Mouse (Mus musculus) right cerebral cortex, postnatal 36 days (tissue): Measurements from ENCODE around the gene Zscan12.
"Not testable (repeated sequence)": the region's sequence is repeated elsewhere in the genome, so short reads cannot be mapped to it uniquely, and the experiment has no call there.

Source experiments
- DNase-seq, 2 experiments: peaks; one replicate each; pipeline ENCODE4 v3.0.0; 2022; ENCODE audit warnings: low spot score in 2 of 2, mixed read lengths in 1 of 2

Zscan12 gene

DNA sequence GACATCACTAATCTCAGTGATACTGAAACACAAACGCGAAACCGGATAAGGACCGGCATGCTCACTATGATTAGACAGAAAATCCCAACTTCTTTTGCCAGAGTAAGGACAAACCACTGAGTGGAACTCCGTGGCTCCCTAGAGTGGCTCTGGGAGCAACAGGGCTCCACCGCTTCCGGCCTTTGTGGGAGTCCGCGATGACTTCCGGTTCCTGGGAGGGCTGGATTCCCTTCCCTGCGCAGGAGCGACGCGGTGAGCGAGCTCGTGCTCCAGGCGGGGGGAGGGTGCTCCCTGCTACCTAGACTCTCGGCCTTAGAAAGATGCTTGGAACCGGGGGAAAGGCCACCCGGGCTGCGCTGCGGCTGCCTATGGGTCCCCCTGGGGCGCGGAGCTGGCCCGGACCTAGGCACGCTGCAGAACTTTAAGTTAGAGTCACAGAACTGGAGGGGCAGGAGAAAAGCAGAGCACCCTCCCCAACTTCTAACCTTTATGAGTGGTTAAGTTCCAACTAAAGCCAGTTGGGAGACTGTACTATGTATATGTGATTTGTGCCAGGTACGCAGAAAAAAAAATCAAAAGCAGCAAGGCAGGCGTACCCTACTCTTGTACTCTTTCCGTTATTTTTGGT is at the start of gene Zscan12:
Gene Zscan12 (plus strand): TSS at position 200 of the 628 bp plus-strand sequence.
- peak; percentile 84 to 92 for DNase-seq

DNA sequence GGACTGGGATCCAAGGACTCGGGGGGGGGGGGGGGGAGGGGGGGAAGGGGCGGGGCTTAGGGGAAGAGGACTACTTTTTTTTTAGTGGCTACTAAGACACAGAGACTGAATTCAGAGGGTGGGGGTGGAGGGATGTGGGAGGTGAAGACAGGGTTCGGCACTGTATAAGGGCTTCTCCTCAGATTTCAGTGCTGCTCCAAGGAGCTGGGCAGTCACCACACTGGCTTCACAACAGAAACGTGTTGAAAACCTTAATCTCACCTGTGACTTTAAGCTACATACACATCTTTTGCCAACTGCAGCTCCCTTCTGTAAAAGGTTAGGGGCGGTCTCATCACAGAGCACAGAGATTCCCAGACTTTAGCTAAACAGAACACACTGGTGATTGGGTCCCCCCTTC is 49.8 kb upstream of the Zscan12 start:
- DNase-seq = no peak

DNA sequence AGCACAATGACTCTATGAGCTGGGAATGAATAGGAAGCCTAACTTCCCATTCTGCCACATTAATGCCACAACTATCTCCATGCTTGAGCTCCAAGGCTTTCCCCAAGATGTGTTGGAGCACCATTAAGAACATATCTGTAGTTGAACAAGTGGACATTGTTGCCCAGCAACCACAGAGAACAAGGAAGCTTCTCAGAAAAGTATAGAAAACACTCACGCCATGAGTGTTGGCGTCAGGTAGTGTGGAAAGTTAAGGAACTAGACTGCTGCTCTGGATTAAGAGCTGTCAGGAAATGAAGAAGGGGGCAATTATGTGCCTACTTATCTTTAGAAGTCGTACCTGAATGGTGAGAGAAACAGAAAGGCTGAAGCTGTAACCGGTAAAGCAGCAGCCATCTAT is 48.7 kb upstream of the Zscan12 start:
- DNase-seq = no peak

DNA sequence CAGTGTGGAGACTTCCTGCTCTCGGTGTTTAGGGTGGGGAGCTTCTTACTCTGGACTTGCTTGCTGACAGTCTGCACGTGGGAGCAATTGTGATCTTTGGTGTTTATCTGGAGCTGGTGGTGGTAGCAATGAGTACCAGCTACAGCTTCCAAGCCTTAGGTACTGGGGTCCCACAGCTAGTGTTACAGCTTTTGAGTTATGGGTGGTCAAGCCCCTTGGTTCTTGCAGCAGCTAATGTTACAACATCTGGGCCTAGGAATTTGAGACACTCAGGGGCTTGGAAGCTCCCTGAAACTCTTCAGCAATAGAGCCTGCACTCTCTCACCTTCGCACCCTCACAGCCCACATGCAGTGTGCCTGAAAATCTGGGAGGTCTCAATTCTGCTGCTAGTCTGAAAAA is 42.4 kb upstream of the Zscan12 start:
- no peak for DNase-seq

DNA sequence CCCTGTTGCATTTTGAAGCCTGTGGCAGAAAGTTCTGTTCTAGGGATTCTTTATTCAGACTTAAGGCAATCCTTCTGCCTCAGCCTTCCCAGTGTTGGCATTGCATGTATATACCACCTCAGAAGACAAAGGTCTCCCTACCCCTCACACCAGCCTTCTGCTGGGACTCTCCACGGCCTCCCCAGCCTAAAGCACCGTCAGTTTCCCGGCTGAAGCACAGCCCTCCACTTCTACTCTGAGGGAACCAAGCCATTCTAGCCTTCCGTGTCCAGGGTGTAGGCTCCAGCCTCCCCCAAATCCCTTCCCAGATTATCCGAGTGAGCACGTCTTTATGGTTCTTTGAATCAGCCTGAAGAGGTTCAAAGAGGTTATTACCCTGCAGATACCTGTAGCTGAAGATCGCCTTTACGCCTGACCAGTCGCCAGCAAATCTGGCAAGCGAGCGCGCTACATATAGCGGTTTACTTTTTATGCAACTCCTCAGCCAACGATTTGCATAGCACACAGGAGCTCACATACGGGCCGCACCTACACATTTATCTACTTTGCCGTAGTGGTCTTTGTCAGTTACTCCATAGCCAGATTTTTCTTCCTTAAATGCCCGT is 40.6 kb upstream of the Zscan12 start:
- peak; percentile 8 to 12 for DNase-seq

DNA sequence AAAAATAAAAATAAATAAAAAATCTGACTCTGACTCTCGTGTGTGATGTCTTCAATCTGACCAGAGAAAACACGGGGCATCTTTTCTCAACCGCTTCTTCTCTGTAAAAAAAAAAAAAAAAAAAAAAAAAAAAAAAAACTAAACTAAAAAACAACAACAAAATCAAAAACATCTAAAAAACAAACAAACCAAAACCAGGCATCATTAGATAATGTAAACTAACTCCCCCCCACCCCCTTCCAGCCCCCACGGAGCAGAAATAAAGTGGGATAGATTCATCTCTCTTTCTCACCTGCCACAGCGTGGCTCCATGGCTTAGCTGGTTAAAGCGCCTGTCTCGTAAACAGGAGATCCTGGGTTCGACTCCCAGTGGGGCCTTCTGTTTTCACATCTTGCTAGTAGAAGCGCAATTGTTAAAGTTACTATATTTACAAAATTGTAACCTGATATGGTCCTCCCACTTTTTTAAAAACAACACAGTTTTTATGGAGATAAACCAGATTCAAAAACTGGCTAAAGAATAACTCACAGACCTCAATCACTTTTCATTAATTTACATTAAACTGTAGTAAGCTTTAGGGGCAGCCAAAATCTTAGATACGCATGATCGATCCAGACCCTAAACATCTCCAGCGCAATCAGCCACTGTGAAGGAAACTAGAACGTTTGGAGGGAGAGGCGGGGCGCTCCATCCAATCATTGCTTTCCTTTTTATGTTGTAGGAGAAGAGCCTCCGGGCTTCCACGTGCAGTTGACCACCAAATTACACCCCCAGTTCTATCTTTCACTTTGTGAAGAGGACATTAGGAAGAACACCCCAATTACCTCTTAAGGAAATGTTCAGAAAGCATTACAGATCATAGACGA is 39.9 kb upstream of the Zscan12 start:
- peak; percentile 36 to 45 for DNase-seq

DNA sequence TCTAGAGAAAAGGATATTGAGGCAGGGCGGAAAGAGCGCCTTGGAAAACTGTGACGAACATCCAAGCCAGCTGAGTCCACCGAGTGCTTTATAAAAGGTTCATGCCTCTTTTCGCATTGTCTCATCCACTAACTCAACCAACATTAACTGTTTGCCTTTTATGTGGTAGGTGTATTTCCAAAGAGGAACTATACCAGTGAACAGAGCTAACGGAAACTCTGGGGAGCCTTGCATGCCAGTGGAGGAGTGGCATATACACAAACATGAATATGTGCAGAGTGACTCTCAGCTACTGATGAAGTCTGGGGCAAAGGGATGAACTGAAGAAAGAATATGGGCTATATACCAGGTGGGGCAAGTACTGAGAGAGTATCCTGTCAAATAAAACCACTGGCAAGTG is 39.2 kb upstream of the Zscan12 start:
- no peak for DNase-seq

DNA sequence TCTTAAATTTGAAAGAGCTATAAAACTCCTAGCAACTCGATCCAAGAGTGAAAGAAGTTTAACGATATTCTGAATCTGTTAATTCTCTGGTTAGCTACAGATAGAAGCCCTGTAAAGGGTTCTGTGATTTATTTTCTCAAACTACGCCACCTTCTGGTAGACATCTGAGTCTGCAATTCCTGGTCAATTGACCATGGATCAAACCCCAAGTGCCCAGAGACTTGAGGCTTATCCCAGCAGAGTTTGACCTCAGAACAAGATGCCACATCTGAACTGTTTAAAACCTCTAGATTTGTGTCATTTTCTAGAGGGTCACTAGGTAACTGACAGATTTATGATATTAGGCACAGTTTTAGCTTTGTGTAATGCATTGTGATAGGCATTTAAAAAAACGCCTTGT is 36.4 kb upstream of the Zscan12 start:
- no peak for DNase-seq

DNA sequence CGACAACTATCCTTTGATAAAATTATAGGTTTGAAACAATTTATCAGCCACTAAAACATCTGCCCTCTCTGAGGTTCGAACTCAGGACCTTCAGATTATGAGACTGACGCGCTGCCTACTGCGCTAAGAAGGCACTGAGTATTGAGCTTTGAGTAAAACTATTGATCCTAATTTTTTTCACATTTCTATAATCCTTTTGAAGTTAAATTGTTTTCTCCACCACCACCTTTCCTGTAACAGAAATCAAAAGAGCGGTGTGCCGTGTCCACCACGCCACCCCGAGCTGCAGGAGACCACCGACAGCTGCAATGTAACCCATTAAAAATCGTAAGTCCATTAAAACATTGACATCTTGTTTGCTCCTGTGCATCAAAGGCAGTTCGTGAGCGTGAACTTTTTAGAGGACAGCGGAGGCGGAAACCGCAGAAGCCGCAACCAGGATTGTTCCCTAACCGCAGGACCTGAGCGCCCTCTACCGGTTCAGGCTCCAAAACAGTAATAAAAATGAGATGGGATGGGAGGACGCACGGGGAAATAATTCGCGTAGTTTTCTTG is 35.9 kb upstream of the Zscan12 start:
- DNase-seq = peak; percentile 49 to 59

DNA sequence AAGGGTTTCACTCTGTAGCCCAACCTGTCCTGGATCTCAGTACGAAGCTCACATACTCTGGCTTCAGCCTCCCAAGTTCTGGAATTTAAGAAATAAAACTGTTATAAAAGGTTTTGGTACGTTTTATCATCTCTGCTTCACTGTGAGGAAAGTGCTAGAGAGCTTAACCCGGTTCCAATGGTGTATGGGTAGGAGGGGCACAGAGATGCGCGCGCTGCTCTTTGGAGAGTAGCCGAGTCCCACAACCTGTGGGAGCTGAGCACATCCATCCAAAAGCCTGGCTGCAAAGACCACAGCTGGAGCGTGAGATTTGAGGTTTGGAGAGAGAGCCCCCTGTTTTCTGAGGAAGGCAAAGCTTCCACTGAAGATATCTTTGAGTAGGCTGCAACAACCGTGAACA is 35.2 kb upstream of the Zscan12 start:
- DNase-seq = no peak

DNA sequence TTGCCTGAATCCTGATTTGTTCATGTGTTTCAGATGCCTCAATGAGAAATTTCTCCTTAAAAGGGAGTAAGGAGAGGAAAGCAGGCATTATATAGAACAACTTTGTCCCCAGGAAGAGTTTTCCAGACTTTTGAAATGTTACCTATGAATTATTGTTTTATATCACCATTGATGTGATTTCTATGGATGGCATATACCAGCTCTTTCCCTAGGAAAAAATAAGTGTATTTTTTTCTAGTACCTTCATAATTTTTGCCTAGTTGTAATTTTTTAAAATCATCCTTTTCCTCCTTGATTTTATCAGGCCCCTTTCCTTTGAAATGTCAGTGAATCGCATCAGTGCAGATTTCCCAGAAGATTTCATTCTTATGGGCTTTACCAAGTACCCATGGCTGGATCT is 16.0 kb upstream of the Zscan12 start, which contains the start of gene Olfr1367:
Gene Olfr1367 (plus strand): TSS at position 301 of the 400 bp plus-strand sequence.
- DNase-seq = no peak

DNA sequence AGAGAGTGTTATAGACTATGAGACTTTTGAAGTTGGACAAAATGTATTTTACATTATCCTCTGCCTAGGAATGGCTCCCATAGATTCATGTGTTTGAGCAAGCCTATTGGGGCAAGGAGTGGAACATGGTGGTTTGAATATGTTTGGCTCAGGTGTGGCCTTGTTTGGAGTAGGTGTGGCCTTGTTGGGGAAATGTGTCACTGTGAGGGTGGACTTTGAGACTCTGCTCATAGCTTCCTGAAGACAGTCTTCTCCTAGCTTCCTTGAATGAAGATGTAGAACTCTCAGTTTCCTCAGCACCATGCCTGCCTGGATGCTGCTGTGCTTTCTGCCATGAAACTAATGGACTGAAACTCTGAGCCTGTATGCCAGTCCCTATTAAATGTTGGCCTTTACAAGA is 12.0 kb upstream of the Zscan12 start:
- no peak for DNase-seq

DNA sequence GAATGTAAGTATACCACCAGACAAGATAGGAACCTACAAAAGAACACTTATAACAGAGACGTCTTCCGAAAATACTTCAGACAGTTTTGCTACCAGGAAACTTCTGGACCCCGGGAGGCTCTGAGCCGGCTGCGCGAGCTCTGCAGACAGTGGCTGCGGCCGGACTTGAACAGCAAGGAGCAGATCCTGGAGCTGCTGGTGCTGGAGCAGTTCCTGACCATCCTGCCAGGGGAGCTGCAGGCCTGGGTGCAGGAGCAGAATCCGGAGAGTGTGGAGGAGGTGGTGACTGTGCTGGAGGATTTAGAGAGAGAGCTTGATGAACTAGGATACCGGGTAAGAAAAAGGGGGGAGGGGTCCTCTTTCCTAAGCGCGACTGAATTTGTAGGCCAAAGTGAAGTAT is 1.1 kb downstream of the Zscan12 start:
- no peak for DNase-seq

DNA sequence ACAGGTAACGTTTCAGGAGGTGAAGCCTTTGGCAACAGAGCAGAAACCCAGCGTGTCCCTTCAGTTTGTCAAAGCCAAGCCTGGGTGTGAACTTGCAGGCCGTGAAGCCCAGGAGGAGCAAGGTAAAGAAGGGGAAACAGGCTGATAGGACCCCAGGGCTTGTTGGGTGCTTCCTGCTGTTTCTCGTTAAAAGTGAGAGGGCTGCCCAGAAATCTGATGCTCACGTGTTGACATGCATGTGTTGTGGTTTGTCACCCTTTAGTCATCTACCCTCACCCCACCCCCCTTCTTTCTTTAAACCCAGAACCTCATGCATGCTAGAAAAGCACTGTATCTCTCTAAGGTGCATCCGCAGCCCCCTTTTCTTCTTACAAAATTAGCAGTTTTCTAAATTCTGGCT is 4.0 kb downstream of the Zscan12 start:
- no peak for DNase-seq

DNA sequence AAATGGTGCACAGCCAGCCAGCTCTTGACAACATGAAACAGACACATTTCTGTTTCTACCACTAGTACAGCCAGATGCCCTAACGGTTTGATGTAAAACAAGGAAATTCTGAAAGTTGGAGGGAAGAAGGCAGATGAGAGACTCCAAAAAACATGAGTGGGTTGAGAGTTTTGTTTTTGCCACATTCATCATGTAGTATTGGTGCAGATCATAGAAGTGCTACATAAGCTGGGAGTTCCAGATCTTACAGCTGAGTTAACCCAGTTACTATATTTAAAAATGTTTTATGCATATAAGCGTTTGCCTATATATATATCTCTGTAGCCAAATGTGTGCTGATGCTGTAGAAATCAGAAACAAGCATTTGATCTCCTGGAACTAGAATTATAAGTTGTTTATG is 10.1 kb downstream of the Zscan12 start:
- DNase-seq = no peak

DNA sequence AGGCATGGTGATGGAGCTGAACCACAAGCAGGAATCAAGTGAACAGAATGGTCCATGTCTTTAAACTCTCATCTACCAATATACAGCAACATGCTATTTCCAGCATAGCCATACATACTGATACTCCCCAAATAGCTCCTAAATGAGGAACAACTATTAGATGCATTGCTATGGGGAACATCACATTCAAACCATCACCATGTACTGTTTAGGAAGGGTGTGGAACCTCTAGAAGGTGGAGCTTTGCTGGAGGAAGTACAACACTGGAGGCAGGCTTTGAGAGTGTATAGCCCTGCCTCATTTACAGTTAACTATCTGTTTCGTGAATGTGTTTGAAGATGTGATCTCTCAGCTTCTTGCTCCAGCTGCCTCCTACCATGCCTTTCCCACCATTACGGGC is 15.2 kb downstream of the Zscan12 start:
- DNase-seq = no peak

DNA sequence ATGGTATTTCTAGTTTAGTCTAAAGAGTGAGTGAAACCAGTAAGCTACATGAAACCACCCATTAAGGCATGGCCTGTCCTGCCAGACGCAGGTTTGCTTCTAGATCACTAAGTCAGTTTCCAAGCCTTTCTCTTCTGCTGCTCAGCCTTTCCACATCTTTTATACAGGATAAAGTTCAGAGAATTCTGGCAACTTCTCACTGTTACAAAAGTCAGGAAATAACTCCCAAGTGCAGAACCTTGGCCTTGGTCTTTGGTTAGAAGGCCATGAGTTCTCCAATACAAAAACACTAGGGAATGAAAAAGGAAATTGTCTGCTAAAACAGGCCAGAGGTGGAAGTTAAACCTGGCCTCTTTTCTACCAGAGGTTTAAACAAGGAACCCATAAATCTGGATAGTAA is 32.6 kb downstream of the Zscan12 start:
- no peak for DNase-seq

DNA sequence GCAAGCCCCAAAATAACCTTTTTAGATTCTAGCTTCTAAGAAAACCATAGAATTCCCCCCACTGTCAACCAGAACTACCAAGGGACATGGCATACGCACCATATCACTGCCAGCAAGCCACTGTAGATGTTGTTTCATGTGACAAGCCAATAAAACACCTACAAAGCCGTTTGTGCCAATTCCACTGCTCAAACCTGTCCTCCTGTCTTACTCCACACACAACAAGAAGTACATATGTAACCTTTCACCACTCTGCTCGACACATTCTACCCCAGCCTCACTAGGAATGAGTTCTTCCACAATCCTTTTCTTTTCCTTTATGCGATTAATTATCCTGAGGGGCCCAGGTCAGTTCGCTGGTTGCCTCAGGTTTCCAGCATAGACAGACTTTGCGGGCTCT is 33.0 kb downstream of the Zscan12 start:
- no peak for DNase-seq

DNA sequence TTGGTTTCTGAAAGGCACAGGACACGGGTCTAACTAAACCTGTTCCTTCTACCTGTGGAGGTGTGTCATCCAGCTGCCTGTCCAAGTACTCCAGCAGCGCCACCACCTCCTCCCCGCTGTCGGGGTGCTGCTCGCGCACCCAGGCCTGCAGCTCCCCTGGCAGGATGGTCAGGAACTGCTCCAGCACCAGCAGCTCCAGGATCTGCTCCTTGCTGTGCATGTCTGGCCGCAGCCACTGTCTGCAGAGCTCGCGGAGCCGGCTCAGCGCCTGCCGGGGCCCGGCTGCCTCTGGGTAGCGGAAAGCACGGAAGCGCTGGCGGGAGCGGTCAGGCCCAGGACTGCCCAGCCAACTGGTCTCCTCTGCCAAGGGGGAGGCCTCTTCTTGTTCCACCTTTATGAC is 33.4 kb downstream of the Zscan12 start:
- not testable (repeated sequence) for DNase-seq

DNA sequence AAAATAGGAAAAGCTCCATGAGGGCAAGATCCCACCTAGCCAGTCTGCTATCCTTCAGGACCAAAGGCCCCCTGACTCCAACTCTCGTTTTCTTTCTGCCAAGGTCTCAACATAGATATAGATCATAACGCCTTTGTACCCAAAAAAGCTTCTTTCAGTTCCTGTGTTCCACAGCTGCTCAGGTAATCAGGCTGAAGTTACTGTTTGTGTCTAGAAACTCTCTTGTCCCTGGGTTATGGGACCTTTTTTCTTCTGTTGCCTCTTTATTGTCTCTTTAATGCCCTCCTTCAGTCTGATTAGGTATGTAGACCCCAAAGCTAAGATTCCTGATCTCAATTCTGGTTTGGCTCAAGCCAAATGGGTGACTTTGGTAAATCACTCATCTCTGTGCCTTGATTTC is 34.9 kb downstream of the Zscan12 start:
- DNase-seq = no peak

DNA sequence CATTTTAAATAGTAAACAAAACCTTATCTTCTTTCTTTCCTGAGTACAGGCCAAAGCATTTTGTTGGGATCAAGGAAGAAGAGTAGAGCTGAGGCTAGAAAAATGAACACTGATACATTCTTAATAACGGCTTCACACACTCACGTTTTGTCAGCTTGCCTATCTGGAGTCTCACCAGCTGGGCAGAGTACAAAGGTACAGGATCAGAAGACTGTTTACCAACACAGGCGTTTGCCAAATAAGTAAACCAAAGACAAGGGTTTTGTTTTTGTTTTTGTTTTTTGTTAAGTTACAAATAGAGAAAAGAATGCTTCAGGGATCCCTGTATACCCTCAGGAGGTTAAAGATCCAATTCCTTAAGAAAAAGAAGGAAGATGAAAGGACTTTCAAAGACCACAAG is 38.5 kb downstream of the Zscan12 start:
- no peak for DNase-seq

DNA sequence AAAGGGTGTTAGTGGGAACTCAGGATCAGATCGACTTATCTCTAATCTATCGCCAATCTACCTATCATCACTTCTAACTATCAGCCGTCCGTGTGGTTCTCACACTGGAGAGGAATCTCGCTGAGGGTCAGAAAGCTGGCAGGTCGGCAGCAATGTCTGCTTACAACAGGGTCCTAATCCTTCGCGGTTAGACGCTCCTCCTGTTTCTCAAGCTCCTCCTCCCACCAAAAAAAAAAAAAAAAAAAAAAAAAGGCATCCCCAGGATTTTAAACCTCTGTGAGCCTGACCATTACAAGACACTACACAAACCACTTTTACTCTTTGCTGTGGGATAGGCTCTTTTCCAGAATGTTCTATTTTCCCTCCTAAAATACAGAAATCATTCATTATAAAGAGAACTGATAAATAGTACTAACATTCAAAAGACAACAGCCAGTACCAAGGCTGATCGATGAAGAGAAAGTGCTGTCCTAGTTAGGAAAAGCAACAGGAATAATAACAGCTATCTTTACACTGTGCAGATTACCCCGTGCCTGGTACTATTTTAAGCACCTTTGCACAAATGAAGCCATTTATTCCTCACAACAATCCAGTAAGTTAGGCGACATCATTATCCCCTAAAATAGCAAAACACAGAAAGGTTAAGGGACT is 39.1 kb downstream of the Zscan12 start:
- DNase-seq = no peak
